In genomic region chr11:117317429-117318101, GRCm38 (mm10) we compare ENCODE assay signal across 8 mouse cellular contexts.
DNase-seq lines count a peak whose midpoint lies in the region; ATAC-seq and TF ChIP-seq lines count a peak whose summit lies in the region.

No protein-coding gene starts in this region.

- 6% methylated on average over 20 of the region's 20 CpGs for WGBS in limb, embryonic 11.5 days

- H3K27me3 ChIP-seq in limb, embryonic 11.5 days (ENCODE audit: control insufficient read depth, insufficient read depth, low read length), result no peaks in the 10 kb centered on the region
- no peaks in the 10 kb centered on the region for H3K27me3 ChIP-seq in myocyte (ENCODE audit: control insufficient read depth, insufficient read depth, insufficient read length)

- H3K9ac ChIP-seq in limb, embryonic 11.5 days (ENCODE audit: low read length), result peak overlapping the region; percentile 38; the same call in 1 of the 2 replicates

- peaks cover 18% of the 10 kb centered on the region for H3K4me1 ChIP-seq in cortical plate, adult 2 months (ENCODE audit: control insufficient read depth, insufficient read depth, low read length)
- H3K4me1 ChIP-seq in limb, embryonic 11.5 days (ENCODE audit: control insufficient read depth, insufficient read depth, low read length), result peaks cover 61% of the 10 kb centered on the region

- H3K9me3 ChIP-seq in limb, embryonic 11.5 days (ENCODE audit: control insufficient read depth, low read length), result no peaks in the 10 kb centered on the region

- no peak for TF ChIP-seq CTCF in cortical plate, adult 2 months (IDR thresholded peaks at IDR 0.05; ENCODE audit: extremely low read depth, insufficient read depth, low read length)

- TF ChIP-seq POLR2A in cortical plate, adult 2 months (IDR thresholded peaks at IDR 0.05; ENCODE audit: extremely low read depth, insufficient read depth, low read length), result no peak
- peak; percentile 52 for TF ChIP-seq POLR2A in myocyte (IDR thresholded peaks at IDR 0.05; ENCODE audit: insufficient read length, low read depth)

- H3K4me3 ChIP-seq in cortical plate, adult 2 months (ENCODE audit: insufficient read depth, low read length), result no peak overlapping the region
- H3K4me3 ChIP-seq in limb, embryonic 11.5 days (ENCODE audit: low read depth, low read length), result no peak overlapping the region
- no peak overlapping the region for H3K4me3 ChIP-seq in myocyte

- peaks cover 73% of the 10 kb centered on the region for H3K79me2 ChIP-seq in myocyte (ENCODE audit: control insufficient read depth, insufficient read depth)

- peak overlapping the region; percentile 10 for H3ac ChIP-seq in myocyte (ENCODE audit: control insufficient read depth, insufficient read length)

- no peak for ATAC-seq in limb, embryonic 11.5 days (ENCODE audit: insufficient number of reproducible peaks, low FRiP score, low TSS enrichment, low read depth)

- H3K4me2 ChIP-seq in limb, embryonic 11.5 days (ENCODE audit: low read depth, severe bottlenecking), result peak overlapping the region; percentile 30
- peak overlapping the region; percentile 80 for H3K4me2 ChIP-seq in myocyte (ENCODE audit: low read depth)

- H3K36me3 ChIP-seq in limb, embryonic 11.5 days (ENCODE audit: control insufficient read depth, insufficient read depth, low read length), result no peaks in the 10 kb centered on the region
- no peaks in the 10 kb centered on the region for H3K36me3 ChIP-seq in myocyte (ENCODE audit: control insufficient read depth, insufficient read depth)

- H3K27ac ChIP-seq in cortical plate, adult 2 months (ENCODE audit: insufficient read depth, low read length), result peak overlapping the region; percentile 52
- peak overlapping the region; percentile 88 for H3K27ac ChIP-seq in limb, embryonic 11.5 days (replicated peaks; ENCODE audit: low read depth, low read length)

- peak; percentile 57 to 58 for DNase-seq in layer of hippocampus, postnatal 14 days (ENCODE audit: low spot score in 2 of 2)
- no peak for DNase-seq in layer of hippocampus, postnatal 25 days (ENCODE audit: extremely low spot score in 1 of 2, low spot score in 1 of 2)
- peak; percentile 24 to 43 for DNase-seq in gastrocnemius, adult 8-10 months (ENCODE audit: low spot score in 2 of 2)
- peak; percentile 52 for DNase-seq in limb, embryonic 11.5 days (ENCODE audit: low spot score)
- no peak for DNase-seq in ovary, adult 18-20 months (ENCODE audit: low spot score)
- DNase-seq in right cerebral cortex, postnatal 14 days, result no peak

TF ChIP-seq in myocyte, 11 proteins besides CTCF, POLR2A, EP300 and RAD21:
- TF ChIP-seq REST (IDR thresholded peaks at IDR 0.05; ENCODE audit: insufficient read depth, insufficient read length) (no peak), E2F4 (IDR thresholded peaks at IDR 0.05; ENCODE audit: insufficient read depth) (no peak), POLR2AphosphoS2 (IDR thresholded peaks at IDR 0.05; ENCODE audit: insufficient read length, low read depth) (no peak), SRF (IDR thresholded peaks at IDR 0.05; ENCODE audit: control insufficient read depth, insufficient read length, low read depth) (no peak), MAX (IDR thresholded peaks at IDR 0.05; ENCODE audit: low read depth) (no peak), TCF12 (IDR thresholded peaks at IDR 0.05; ENCODE audit: insufficient read depth, poor library complexity, severe bottlenecking) (peak; percentile 35), MYOG (IDR thresholded peaks at IDR 0.05; ENCODE audit: control insufficient read depth in 1 of 3, insufficient read depth in 1 of 3, insufficient read length in 2 of 3, low read depth in 2 of 3) (peak; percentile 94 to 97 (median 96)), MYOD1 (IDR thresholded peaks at IDR 0.05; ENCODE audit: control insufficient read depth in 1 of 3, insufficient read length in 2 of 3, low read depth in 2 of 3) (peak; percentile 81 to 96 (median 91)), USF1 (IDR thresholded peaks at IDR 0.05; ENCODE audit: low read depth) (no peak), CEBPB (IDR thresholded peaks at IDR 0.05; ENCODE audit: insufficient read depth, poor library complexity, severe bottlenecking) (no peak), TCF3 (IDR thresholded peaks at IDR 0.05; ENCODE audit: insufficient read length, low read depth) (peak; percentile 86)

Comparison
In these comparisons a context has a peak if more than half of its experiments do, and no peak if none do; other contexts are left out.
1. DNase-seq: peak in layer of hippocampus, postnatal 14 days (2 of 2), gastrocnemius, adult 8-10 months (2 of 2) and limb, embryonic 11.5 days (single experiment); none in layer of hippocampus, postnatal 25 days (0 of 2), ovary, adult 18-20 months (single experiment) and right cerebral cortex, postnatal 14 days (single experiment).